Mouse (Mus musculus) neural tube, embryonic 14.5 days (tissue): ENCODE measurements around the gene Dgki. TPM values are rescaled to one million over a fixed set of nuclear protein-coding genes. Genes with fewer than 3 reads are reported as not detected.

Source experiments
- ATAC-seq: fragments of 200-750 bp; cut with Nextera tagmentation; 2 replicates; pipeline ENCODE4 v1.8.0; 2017; ENCODE audit warnings: low read depth, mild to moderate bottlenecking, moderate TSS enrichment, moderate library complexity
- H3K27ac ChIP-seq: fragments of 300-500 bp; sonication (generic); 2 replicates; pipeline ENCODE4 v1.5.1; 2014; ENCODE audit warnings: low read depth, mild to moderate bottlenecking, control low read depth, low read length, moderate library complexity, mixed read lengths
- H3K27me3 ChIP-seq: fragments of 300-500 bp; sonication (generic); 2 replicates; pipeline ENCODE4 v1.6.1; 2014; ENCODE audit warnings: low read length; ENCODE audit not compliant: control insufficient read depth, insufficient read depth
- H3K36me3 ChIP-seq: fragments of 300-500 bp; sonication (generic); 2 replicates; pipeline ENCODE4 v1.6.1; 2014; ENCODE audit warnings: low read length, mixed read lengths; ENCODE audit not compliant: control insufficient read depth, insufficient read depth
- H3K4me1 ChIP-seq: fragments of 300-500 bp; sonication (generic); 2 replicates; pipeline ENCODE4 v1.6.1; 2014; ENCODE audit warnings: low read length; ENCODE audit not compliant: control insufficient read depth, insufficient read depth
- H3K4me2 ChIP-seq: fragments of 300-500 bp; sonication (generic); 2 replicates; pipeline ENCODE4 v1.6.1; 2014; ENCODE audit warnings: mild to moderate bottlenecking, low read depth, low read length, control low read depth
- H3K4me3 ChIP-seq: fragments of 300-500 bp; sonication (generic); 2 replicates; pipeline ENCODE4 v1.5.1; 2014; ENCODE audit warnings: low read depth, low read length, control low read depth, mixed read lengths
- H3K9ac ChIP-seq: fragments of 300-500 bp; sonication (generic); replicated peaks from 2 replicates; pipeline ENCODE4 v1.6.1; 2014; ENCODE audit warnings: low read depth, mild to moderate bottlenecking, control low read depth, low read length, mixed read lengths
- H3K9me3 ChIP-seq: fragments of 300-500 bp; sonication (generic); 2 replicates; pipeline ENCODE4 v1.6.1; 2016; ENCODE audit warnings: low read length; ENCODE audit not compliant: control insufficient read depth
- WGBS: fragments of 180-500 bp; shearing (Covaris S2); extraction: QIAGEN DNeasy Blood & Tissue Kit; methylation state at CpG from one replicate; pipeline ENCODE4 v1.1.7; 2014; 5-methylcytosine and 5-hydroxymethylcytosine counted together
- polyA plus RNA-seq: library from polyadenylated mRNA; unstranded; fragments of >200 nt; fragmentation: Nextera tagmentation; extraction: Ambion mirVana; gene quantifications from 2 replicates; pipeline ENCODE4 v1.2.1, GENCODE M21; 2014

The Dgki gene
- polyA plus RNA-seq, 1 experiment from 2014 or later, result 10.5 TPM

- H3K4me1 ChIP-seq, result peaks cover 9% of the 10 kb centered on the region; the same call in 1 of the 2 replicates
- H3K9me3 ChIP-seq, result no peaks in the 10 kb centered on the region
- ATAC-seq, result no peak
- H3K4me3 ChIP-seq, result no peak overlapping the region
- H3K36me3 ChIP-seq, result no peaks in the 10 kb centered on the region
- no peak overlapping the region for H3K27ac ChIP-seq
- WGBS, result 69% methylated on average over 3 of the region's 3 CpGs
- no peak overlapping the region for H3K9ac ChIP-seq
- H3K27me3 ChIP-seq, result no peaks in the 10 kb centered on the region
- no peak overlapping the region for H3K4me2 ChIP-seq
These were observed 392.8 kb downstream of the Dgki start for GRCm38 (mm10) chr6:36907191-36907590.

- H3K4me2 ChIP-seq, result no peak overlapping the region
- H3K36me3 ChIP-seq, result no peaks in the 10 kb centered on the region
- no peaks in the 10 kb centered on the region for H3K9me3 ChIP-seq
- WGBS, result 90% methylated on average over 3 of the region's 3 CpGs
- no peak overlapping the region for H3K9ac ChIP-seq
- ATAC-seq, result no peak
- H3K27ac ChIP-seq, result no peak overlapping the region
- H3K4me3 ChIP-seq, result no peak overlapping the region
- H3K4me1 ChIP-seq, result peaks cover 6% of the 10 kb centered on the region; the same call in 1 of the 2 replicates
- no peaks in the 10 kb centered on the region for H3K27me3 ChIP-seq
These were observed 394.0 kb downstream of the Dgki start for GRCm38 (mm10) chr6:36905965-36906364.

- Histone ChIP-seq H3K27ac (no peak overlapping the region), H3K27me3 (no peaks in the 10 kb centered on the region), H3K36me3 (no peaks in the 10 kb centered on the region), H3K9me3 (no peaks in the 10 kb centered on the region), H3K4me1 (peaks cover 6% of the 10 kb centered on the region; the same call in 1 of the 2 replicates), H3K9ac (no peak overlapping the region), H3K4me2 (no peak overlapping the region), H3K4me3 (no peak overlapping the region)
- 79% methylated on average over 5 of the region's 5 CpGs for WGBS
- no peak for ATAC-seq
These were observed 395.1 kb downstream of the Dgki start for GRCm38 (mm10) chr6:36904911-36905310.

GRCm38 (mm10) chr6:36903821-36904220, 396.2 kb downstream of the Dgki start:
- Histone ChIP-seq H3K4me2 (no peak overlapping the region), H3K9ac (no peak overlapping the region), H3K4me1 (peaks cover 6% of the 10 kb centered on the region; the same call in 1 of the 2 replicates), H3K27ac (no peak overlapping the region; the same call in 1 of the 2 replicates), H3K9me3 (no peaks in the 10 kb centered on the region), H3K36me3 (no peaks in the 10 kb centered on the region), H3K4me3 (no peak overlapping the region), H3K27me3 (no peaks in the 10 kb centered on the region)
- ATAC-seq, result peak; percentile 67; the same call in 1 of the 2 replicates
- WGBS, result 15% methylated on average over 5 of the region's 5 CpGs

GRCm38 (mm10) chr6:36903159-36903794, 396.7 kb downstream of the Dgki start:
- peak overlapping the region; percentile 23 for H3K27ac ChIP-seq
- H3K4me2 ChIP-seq, result no peak overlapping the region
- H3K9ac ChIP-seq, result no peak overlapping the region
- no peak overlapping the region for H3K4me3 ChIP-seq
- 6% methylated on average over 8 of the region's 8 CpGs for WGBS
- no peaks in the 10 kb centered on the region for H3K36me3 ChIP-seq
- peaks cover 6% of the 10 kb centered on the region; the same call in 1 of the 2 replicates for H3K4me1 ChIP-seq
- no peaks in the 10 kb centered on the region for H3K27me3 ChIP-seq
- ATAC-seq, result peak; percentile 72
- no peaks in the 10 kb centered on the region for H3K9me3 ChIP-seq

- WGBS, result 86% methylated on average over 4 of the region's 4 CpGs
- no peak for ATAC-seq
These were observed 400.1 kb downstream of the Dgki start for GRCm38 (mm10) chr6:36899872-36900271.

GRCm38 (mm10) chr6:36898412-36898811, 401.6 kb downstream of the Dgki start:
- WGBS, result 79% methylated on average over 6 of the region's 6 CpGs
- ATAC-seq, result no peak

More at GRCm38 (mm10) chr6:36899872-36900271, 400.1 kb downstream of the Dgki start:
- Histone ChIP-seq H3K9ac (no peak overlapping the region), H3K27me3 (no peaks in the 10 kb centered on the region), H3K4me2 (no peak overlapping the region), H3K4me3 (no peak overlapping the region), H3K4me1 (peaks cover 6% of the 10 kb centered on the region; the same call in 1 of the 2 replicates), H3K36me3 (no peaks in the 10 kb centered on the region), H3K27ac (no peak overlapping the region), H3K9me3 (no peaks in the 10 kb centered on the region)

GRCm38 (mm10) chr6:36897616-36898149, 402.3 kb downstream of the Dgki start:
- no peak for ATAC-seq
- WGBS, result 44% methylated on average over 3 of the region's 3 CpGs
- H3K9ac ChIP-seq, result no peak overlapping the region

More at GRCm38 (mm10) chr6:36898412-36898811, 401.6 kb downstream of the Dgki start:
- Histone ChIP-seq H3K9ac (no peak overlapping the region), H3K4me1 (peaks cover 3% of the 10 kb centered on the region; the same call in 1 of the 2 replicates), H3K27me3 (no peaks in the 10 kb centered on the region), H3K27ac (no peak overlapping the region), H3K4me3 (no peak overlapping the region), H3K4me2 (no peak overlapping the region), H3K36me3 (no peaks in the 10 kb centered on the region), H3K9me3 (no peaks in the 10 kb centered on the region)

GRCm38 (mm10) chr6:36896656-36897055, 403.3 kb downstream of the Dgki start:
- 77% methylated on average over 2 of the region's 2 CpGs for WGBS
- Histone ChIP-seq H3K9ac (no peak overlapping the region), H3K36me3 (no peaks in the 10 kb centered on the region), H3K4me2 (no peak overlapping the region), H3K27ac (no peak overlapping the region), H3K9me3 (no peaks in the 10 kb centered on the region), H3K4me3 (no peak overlapping the region), H3K4me1 (peaks cover 2% of the 10 kb centered on the region; the same call in 1 of the 2 replicates), H3K27me3 (no peaks in the 10 kb centered on the region)
- ATAC-seq, result no peak

More at GRCm38 (mm10) chr6:36897616-36898149, 402.3 kb downstream of the Dgki start:
- Histone ChIP-seq H3K4me1 (no peaks in the 10 kb centered on the region), H3K9me3 (no peaks in the 10 kb centered on the region), H3K4me2 (no peak overlapping the region), H3K4me3 (no peak overlapping the region), H3K27ac (no peak overlapping the region), H3K27me3 (no peaks in the 10 kb centered on the region), H3K36me3 (no peaks in the 10 kb centered on the region)
